Mouse (Mus musculus): ENCODE measurements around the gene Cop1.

GRCm38 (mm10) chr1:159396515-159396914, 164.4 kb downstream of the Cop1 start:
- TF ChIP-seq CEBPB (IDR thresholded peaks at IDR 0.05; ENCODE audit: low read depth) (no peak), USF1 (IDR thresholded peaks at IDR 0.05; ENCODE audit: low read depth) (no peak)
